Mouse (Mus musculus) stomach, postnatal 0 days (tissue): ENCODE measurements around the gene Unc5a.

Source experiments
- CTCF ChIP-seq: IDR thresholded peaks from 2 replicates; pipeline ENCODE4 v1.5.1; 2016; ENCODE audit warnings: antibody characterized with exemption, low read depth, mild to moderate bottlenecking, moderate library complexity
- EP300 ChIP-seq: optimal IDR thresholded peaks from 2 replicates; pipeline ENCODE3; 2016; ENCODE audit warnings: antibody characterized with exemption

GRCm38 (mm10) chr13:55008589-55008988, 59.4 kb downstream of the Unc5a start:
- no peak for TF ChIP-seq CTCF
- no peak for TF ChIP-seq EP300
